Mouse (Mus musculus) C2C12 (cell line): ENCODE measurements around the gene Hexa. TPM values are rescaled to one million over a fixed set of nuclear protein-coding genes. Genes with fewer than 3 reads are reported as not detected.

ENCODE experiments used
- H3K27me3 ChIP-seq: one replicate; pipeline ENCODE4 v1.6.1; 2011; ENCODE audit not compliant: control insufficient read depth, insufficient read depth, insufficient read length
- H3K36me3 ChIP-seq: one replicate; pipeline ENCODE4 v1.6.1; 2011; ENCODE audit not compliant: control insufficient read depth, insufficient read depth
- H3K4me3 ChIP-seq: one replicate; pipeline ENCODE4 v1.5.1; 2011; ENCODE audit warnings: mild to moderate bottlenecking, control low read depth; ENCODE audit not compliant: poor library complexity, insufficient read depth, severe bottlenecking
- H3K79me2 ChIP-seq: one replicate; pipeline ENCODE4 v1.6.1; 2011; ENCODE audit not compliant: control insufficient read depth, insufficient read depth
- H3K79me3 ChIP-seq: one replicate; pipeline ENCODE4 v1.6.1; 2011; ENCODE audit warnings: low read depth, control low read depth
- H3ac ChIP-seq: one replicate; pipeline ENCODE3; 2011; ENCODE audit warnings: low read depth; ENCODE audit not compliant: control insufficient read depth, insufficient read length
- CEBPB ChIP-seq: IDR thresholded peaks from one replicate; pipeline ENCODE4 v1.6.1; 2011; ENCODE audit warnings: low read depth, mild to moderate bottlenecking, control low read depth, moderate library complexity
- CTCF ChIP-seq: IDR thresholded peaks from one replicate; pipeline ENCODE4 v1.5.1; 2011; ENCODE audit not compliant: control insufficient read depth, insufficient read depth, insufficient read length
- FOSL1 ChIP-seq: IDR thresholded peaks from one replicate; pipeline ENCODE4 v1.8.0; 2011; ENCODE audit warnings: mild to moderate bottlenecking, low read length; ENCODE audit not compliant: poor library complexity, insufficient read depth, severe bottlenecking
- MAX ChIP-seq: IDR thresholded peaks from one replicate; pipeline ENCODE4 v1.6.1; 2011; ENCODE audit warnings: mild to moderate bottlenecking, control low read depth
- MYOD1 ChIP-seq: IDR thresholded peaks from one replicate; pipeline ENCODE4 v1.6.1; 2011; ENCODE audit warnings: low read depth; ENCODE audit not compliant: control insufficient read depth, insufficient read length
- MYOG ChIP-seq: IDR thresholded peaks from one replicate; pipeline ENCODE4 v1.6.1; 2011; ENCODE audit not compliant: control insufficient read depth, insufficient read length; ENCODE audit errors: extremely low read depth
- USF1 ChIP-seq: IDR thresholded peaks from one replicate; pipeline ENCODE4 v1.6.1; 2011; ENCODE audit warnings: low read depth, mild to moderate bottlenecking, control low read depth, moderate library complexity
- long read RNA-seq, 2 experiments: library from polyadenylated mRNA; unstranded; transcript quantifications; one replicate each; pipeline ENCODE4 v2.0.0; 2019 to 2020
- polyA plus RNA-seq: library from polyadenylated mRNA; unstranded; fragments of >200 nt; fragmentation: generic; extraction: Trizol; gene quantifications from one replicate; pipeline ENCODE4 v1.2.1, GENCODE M21; 2012; ENCODE audit warnings: missing spikeins

Hexa gene
- polyA plus RNA-seq, result 83.6 TPM
- long read RNA-seq, experiment 1, transcript Hexa-201 (14 exons, 1,996 nt), result major isoform, 141 of 178 reads
- long read RNA-seq, experiment 1, partial matches to known transcripts, result 28 of 178 reads
- long read RNA-seq, experiment 1, other reads (novel, unspliced or antisense), result 9 of 178 reads
- long read RNA-seq, experiment 2, transcript Hexa-201 (14 exons, 1,996 nt), result major isoform, 389 of 419 reads
- long read RNA-seq, experiment 2, partial matches to known transcripts, result 2 of 419 reads
- long read RNA-seq, experiment 2, other reads (novel, unspliced or antisense), result 28 of 419 reads

GRCm38 (mm10) chr9:59539441-59540137 is at the start of gene Hexa, which contains the start of gene Tmem202:
Gene Hexa (plus strand): TSS chr9:59539540.
Gene Tmem202 (minus strand): TSS chr9:59539847.
- peak within 1 kb of the TSS; percentile 75 for H3ac ChIP-seq
- H3K79me3 ChIP-seq, result peaks cover 15% of the 10 kb centered on the region
- no peaks in the 10 kb centered on the region for H3K27me3 ChIP-seq
- TF ChIP-seq MYOG, result no peak
- peak; percentile 77 for TF ChIP-seq MAX
- peak; percentile 97 for TF ChIP-seq USF1
- H3K79me2 ChIP-seq, result peaks cover 49% of the 10 kb centered on the region
- no peaks in the 10 kb centered on the region for H3K36me3 ChIP-seq
- H3K4me3 ChIP-seq, result peak within 1 kb of the TSS; percentile 42

DNA sequence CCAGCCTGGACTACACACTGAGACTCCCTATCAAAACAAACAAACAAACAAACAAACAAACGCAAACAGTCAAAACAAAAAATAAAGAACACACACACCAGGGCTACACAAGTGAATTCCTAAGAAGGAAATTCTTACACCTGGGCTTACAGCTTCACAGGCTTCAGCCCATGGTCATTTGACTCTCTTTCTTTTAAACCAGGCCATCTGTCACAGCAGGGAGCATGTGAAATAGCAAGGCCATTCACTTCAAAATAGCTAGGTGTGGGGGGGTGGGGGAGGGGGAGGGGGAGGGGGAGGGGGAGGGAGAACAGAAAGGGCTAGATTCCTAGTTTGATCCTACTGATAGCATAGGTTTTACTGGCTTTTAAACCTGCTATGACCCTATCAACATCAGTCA is 31.2 kb upstream of the Hexa start:
- Histone ChIP-seq H3K79me3 (no peaks in the 10 kb centered on the region), H3ac (no peak overlapping the region), H3K4me3 (no peak overlapping the region), H3K79me2 (no peaks in the 10 kb centered on the region), H3K36me3 (no peaks in the 10 kb centered on the region), H3K27me3 (no peaks in the 10 kb centered on the region)
- TF ChIP-seq MYOG (no peak), MAX (no peak), MYOD1 (no peak), CTCF (no peak), FOSL1 (no peak), CEBPB (no peak), USF1 (no peak)

DNA sequence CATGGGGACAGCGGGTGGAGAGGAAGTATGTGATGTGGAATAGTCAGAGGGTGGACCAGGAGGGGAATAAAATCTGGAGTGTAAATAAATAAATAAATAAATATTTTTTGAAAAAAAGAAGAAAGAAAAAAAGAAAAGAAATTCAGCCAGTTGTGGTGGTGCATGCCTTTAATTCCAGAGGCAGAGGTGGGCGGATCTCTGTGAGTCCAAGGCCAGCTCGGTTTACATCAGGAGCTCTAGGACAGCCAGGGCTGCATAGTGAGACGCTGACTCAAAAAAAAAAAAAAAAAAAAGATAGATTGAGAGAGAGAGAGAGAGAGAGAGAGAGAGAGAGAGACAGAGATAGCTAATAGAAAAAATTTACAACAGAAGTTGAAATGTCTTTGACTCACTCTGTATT is 27.0 kb upstream of the Hexa start:
- TF ChIP-seq MYOD1 (no peak), MYOG (no peak)
- Histone ChIP-seq H3K4me3 (no peak overlapping the region), H3K79me2 (no peaks in the 10 kb centered on the region), H3K27me3 (no peaks in the 10 kb centered on the region), H3ac (no peak overlapping the region), H3K79me3 (no peaks in the 10 kb centered on the region), H3K36me3 (no peaks in the 10 kb centered on the region)

GRCm38 (mm10) chr9:59515069-59515468 is 24.3 kb upstream of the Hexa start:
- Histone ChIP-seq H3ac (no peak overlapping the region), H3K36me3 (no peaks in the 10 kb centered on the region), H3K79me2 (no peaks in the 10 kb centered on the region), H3K79me3 (no peaks in the 10 kb centered on the region), H3K4me3 (no peak overlapping the region), H3K27me3 (no peaks in the 10 kb centered on the region)
- no peak for TF ChIP-seq MYOD1
- TF ChIP-seq CEBPB, result no peak
- no peak for TF ChIP-seq USF1
- TF ChIP-seq FOSL1, result no peak
- no peak for TF ChIP-seq CTCF
- no peak for TF ChIP-seq MYOG
- no peak for TF ChIP-seq MAX

DNA sequence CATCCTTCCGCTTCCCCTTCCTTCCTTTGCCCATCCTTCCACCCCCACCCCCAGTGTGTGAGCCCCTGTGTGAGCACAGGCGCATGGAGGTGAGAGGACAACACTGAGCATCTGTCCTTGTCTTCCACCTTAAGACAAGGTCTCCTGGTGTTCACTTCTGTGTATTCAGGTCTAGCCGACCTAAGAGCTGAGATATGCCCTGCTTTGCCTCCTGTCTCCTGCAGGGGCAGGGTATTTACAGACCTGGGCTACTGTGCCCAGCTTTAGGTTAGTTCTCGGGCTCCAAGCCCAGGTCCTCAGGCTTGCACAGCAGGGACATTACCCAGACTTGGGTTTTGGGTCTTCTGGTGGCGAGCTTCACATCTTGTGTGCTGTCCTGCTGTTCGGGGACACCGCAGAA is 22.2 kb upstream of the Hexa start:
- no peak for TF ChIP-seq CEBPB
- no peak for TF ChIP-seq MYOG
- no peak for TF ChIP-seq CTCF
- no peak for TF ChIP-seq MAX
- TF ChIP-seq MYOD1, result no peak
- TF ChIP-seq FOSL1, result no peak
- no peak for TF ChIP-seq USF1
- no peaks in the 10 kb centered on the region for H3K27me3 ChIP-seq

More for the DNA sequence above, 22.2 kb upstream of the Hexa start:
- no peaks in the 10 kb centered on the region for H3K79me2 ChIP-seq
- no peak overlapping the region for H3K4me3 ChIP-seq
- H3ac ChIP-seq, result no peak overlapping the region
- no peaks in the 10 kb centered on the region for H3K79me3 ChIP-seq
- no peaks in the 10 kb centered on the region for H3K36me3 ChIP-seq
